In the genomic region with DNA sequence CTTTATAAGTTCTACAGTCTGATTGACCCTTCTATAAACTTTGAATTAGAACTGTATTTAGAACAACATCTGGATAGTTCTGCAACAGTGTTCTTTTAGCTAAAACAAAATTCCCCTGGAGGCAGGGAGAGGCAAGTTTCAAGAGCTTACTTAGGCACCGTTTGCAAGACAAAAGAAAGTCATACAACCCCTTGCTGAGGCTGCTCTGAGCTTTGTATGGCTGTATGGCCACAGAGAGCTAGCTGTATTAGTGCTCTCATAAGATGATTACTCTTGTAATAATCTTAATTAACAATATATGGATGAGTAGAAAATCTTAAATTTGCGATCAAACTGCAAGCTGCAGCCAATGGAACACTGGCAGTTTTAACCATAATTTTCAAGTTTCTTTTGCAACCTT, we compare ENCODE assay signal across 29 mouse cellular contexts. TPM values are rescaled to one million over a fixed set of nuclear protein-coding genes. Genes with fewer than 3 reads are reported as not detected.
"Had no signal": no experiment of that assay in that cellular context is flagged by ENCODE, and none has a peak within 500 bp of the region (broad histone marks: within the 10 kb centered on the region; RNA-seq: fewer than 3 reads in every experiment).

No protein-coding gene starts in this region.

RNA-seq across cellular contexts. Expression of a gene that starts 21.9 kb away (rescaled TPM):
- polyA plus RNA-seq: limb, embryonic 10.5 days; limb, embryonic 12.5 days; limb, embryonic 13.5 days; limb, embryonic 14.5 days; limb, embryonic 15.5 days; liver, embryonic 11.5 days; liver, embryonic 12.5 days; liver, embryonic 13.5 days; liver, embryonic 14.5 days; liver, embryonic 15.5 days; liver, embryonic 16.5 days; liver, postnatal 0 days; lung, embryonic 14.5 days; lung, embryonic 15.5 days; lung, embryonic 16.5 days; lung, postnatal 0 days; midbrain, embryonic 11.5 days; midbrain, embryonic 12.5 days; midbrain, embryonic 13.5 days; midbrain, embryonic 14.5 days; midbrain, embryonic 15.5 days; midbrain, embryonic 16.5 days; midbrain, postnatal 0 days; myocyte; neural tube, embryonic 11.5 days; neural tube, embryonic 12.5 days had no signal

RNA-seq across cellular contexts. Expression of a gene that starts 29.6 kb away (rescaled TPM):
- polyA plus RNA-seq: limb, embryonic 10.5 days; limb, embryonic 12.5 days; limb, embryonic 13.5 days; limb, embryonic 14.5 days; limb, embryonic 15.5 days; liver, adult 2 months; liver, embryonic 11.5 days; liver, embryonic 12.5 days; liver, embryonic 13.5 days; liver, embryonic 14.5 days; liver, embryonic 15.5 days; liver, embryonic 16.5 days; liver, postnatal 0 days; lung, adult 2 months; lung, embryonic 14.5 days; lung, embryonic 16.5 days; lung, postnatal 0 days; macrophage; midbrain, embryonic 11.5 days; midbrain, embryonic 12.5 days; midbrain, embryonic 13.5 days; midbrain, embryonic 14.5 days; midbrain, embryonic 15.5 days; midbrain, embryonic 16.5 days; midbrain, postnatal 0 days; myocyte; neural tube, embryonic 11.5 days; neural tube, embryonic 12.5 days had no signal

RNA-seq across cellular contexts. Expression of a gene that starts 41.4 kb away (rescaled TPM):
- polyA plus RNA-seq: limb, embryonic 10.5 days; limb, embryonic 12.5 days; limb, embryonic 13.5 days; limb, embryonic 15.5 days; liver, adult 2 months; liver, embryonic 11.5 days; liver, embryonic 12.5 days; liver, embryonic 13.5 days; liver, embryonic 15.5 days; liver, postnatal 0 days; lung, adult 2 months; lung, embryonic 14.5 days; lung, embryonic 15.5 days; lung, embryonic 16.5 days; lung, postnatal 0 days; midbrain, embryonic 11.5 days; midbrain, embryonic 12.5 days; midbrain, embryonic 13.5 days; midbrain, embryonic 14.5 days; midbrain, embryonic 15.5 days; midbrain, embryonic 16.5 days; neural tube, embryonic 11.5 days; neural tube, embryonic 12.5 days had no signal

RNA-seq across cellular contexts. Expression of a gene that starts 56.8 kb away (rescaled TPM):
- polyA plus RNA-seq: limb, embryonic 10.5 days; limb, embryonic 12.5 days; limb, embryonic 13.5 days; limb, embryonic 14.5 days; limb, embryonic 15.5 days; liver, embryonic 11.5 days; liver, embryonic 12.5 days; liver, embryonic 13.5 days; liver, embryonic 14.5 days; liver, embryonic 15.5 days; liver, embryonic 16.5 days; liver, postnatal 0 days; lung, adult 2 months; lung, embryonic 14.5 days; lung, embryonic 15.5 days; lung, embryonic 16.5 days; lung, postnatal 0 days; macrophage; midbrain, embryonic 11.5 days; midbrain, embryonic 12.5 days; midbrain, embryonic 13.5 days; midbrain, embryonic 14.5 days; midbrain, embryonic 15.5 days; midbrain, embryonic 16.5 days; midbrain, postnatal 0 days; myocyte; neural tube, embryonic 11.5 days; neural tube, embryonic 12.5 days had no signal
